Mouse (Mus musculus): ENCODE measurements around the gene Olfr1058.
"Not testable (repeated sequence)": the region's sequence is repeated elsewhere in the genome, so short reads cannot be mapped to it uniquely, and the experiment has no call there.

Gene Olfr1058

GRCm38 (mm10) chr2:86388461-86388860 lies at the start of gene Olfr1058:
Gene Olfr1058 (minus strand): TSS chr2:86388561.
- not testable (repeated sequence) for DNase-seq (ENCODE audit: low spot score)

GRCm38 (mm10) chr2:86428511-86428910 lies 40.1 kb upstream of the Olfr1058 start:
- DNase-seq (ENCODE audit: low spot score), result not testable (repeated sequence)

- DNase-seq (ENCODE audit: low spot score), result not testable (repeated sequence)
Observed at GRCm38 (mm10) chr2:86426649-86427048, 38.3 kb upstream of the Olfr1058 start, which contains the start of gene Olfr1062. Gene Olfr1062 (minus strand): TSS chr2:86426749.

GRCm38 (mm10) chr2:86413950-86414349 lies 25.6 kb upstream of the Olfr1058 start, which contains the start of gene Olfr1061:
Gene Olfr1061 (minus strand): TSS chr2:86414050.
- DNase-seq (ENCODE audit: low spot score), result no peak

- no peak for DNase-seq (ENCODE audit: low spot score)
Observed at GRCm38 (mm10) chr2:86395114-86395513, 6.8 kb upstream of the Olfr1058 start.

- no peak for DNase-seq (ENCODE audit: low spot score)
Observed at GRCm38 (mm10) chr2:86378293-86378692, 10.1 kb downstream of the Olfr1058 start, which contains the start of gene Olfr1057. Gene Olfr1057 (minus strand): TSS chr2:86378393.

- not testable (repeated sequence) for DNase-seq (ENCODE audit: low spot score)
Observed at GRCm38 (mm10) chr2:86366342-86366741, 22.0 kb downstream of the Olfr1058 start.

GRCm38 (mm10) chr2:86362369-86362768 lies 26.0 kb downstream of the Olfr1058 start, which contains the start of gene Olfr1056:
Gene Olfr1056 (minus strand): TSS chr2:86362469.
- no peak for DNase-seq (ENCODE audit: low spot score)

GRCm38 (mm10) chr2:86351751-86352150 lies 36.6 kb downstream of the Olfr1058 start:
- not testable (repeated sequence) for DNase-seq (ENCODE audit: low spot score)

GRCm38 (mm10) chr2:86350184-86350583 lies 38.2 kb downstream of the Olfr1058 start, which contains the start of gene Olfr1055:
Gene Olfr1055 (minus strand): TSS chr2:86350284.
- no peak for DNase-seq (ENCODE audit: low spot score)

GRCm38 (mm10) chr2:86335333-86335732 lies 53.0 kb downstream of the Olfr1058 start, which contains the start of gene Olfr1054:
Gene Olfr1054 (minus strand): TSS chr2:86335433.
- DNase-seq (ENCODE audit: low spot score), result no peak
